Mouse (Mus musculus) heart, embryonic 16.5 days (tissue): ENCODE data around the gene Mmp19. TPM values are rescaled to one million over a fixed set of nuclear protein-coding genes. Genes with fewer than 3 reads are reported as not detected.

ENCODE experiments used
- polyA plus RNA-seq: library from polyadenylated mRNA; unstranded; fragments of >200 nt; fragmentation: Nextera tagmentation; extraction: Ambion mirVana; gene quantifications from 2 replicates; pipeline ENCODE4 v1.2.1, GENCODE M21; 2015

The Mmp19 gene
- polyA plus RNA-seq, 1 experiment from 2014 or later: 1.3 TPM

Other genes starting within 250 kb of the Mmp19 start
- 8.4 and 9.5 TPM in 2 replicates for gene Zc3h10, start 243.1 kb upstream of the Mmp19 start, polyA plus RNA-seq
- 1,776 and 2,205 TPM in 2 replicates for gene Rpl41, start 241.6 kb upstream of the Mmp19 start, polyA plus RNA-seq
- 125 and 150 TPM in 2 replicates for gene Pa2g4, start 224.9 kb upstream of the Mmp19 start, polyA plus RNA-seq
- gene Erbb3, start 201.3 kb upstream of the Mmp19 start, polyA plus RNA-seq: 3.9 and 5.4 TPM in 2 replicates
- 316 and 332 TPM in 2 replicates for gene Rps26, start 164.2 kb upstream of the Mmp19 start, polyA plus RNA-seq
- 1.1 and 1.5 TPM in 2 replicates for gene Ikzf4, start 144.9 kb upstream of the Mmp19 start, polyA plus RNA-seq
- gene Suox, start 116.8 kb upstream of the Mmp19 start, polyA plus RNA-seq: 15.0 and 15.3 TPM in 2 replicates
- gene Rab5b, start 94.6 kb upstream of the Mmp19 start, polyA plus RNA-seq: 69.8 and 73.5 TPM in 2 replicates
- 1.7 and 2.8 TPM in 2 replicates for gene Pmel, start 86.7 kb upstream of the Mmp19 start, polyA plus RNA-seq
- gene Cdk2, start 85.9 kb upstream of the Mmp19 start, polyA plus RNA-seq: 90.7 and 93.6 TPM in 2 replicates
- gene Dgka, start 46.1 kb upstream of the Mmp19 start, polyA plus RNA-seq: 9.5 and 12.3 TPM in 2 replicates
- gene Pym1, start 43.0 kb upstream of the Mmp19 start, polyA plus RNA-seq: 18.5 and 20.3 TPM in 2 replicates
- 40.3 and 42.2 TPM in 2 replicates for gene Dnajc14, start 13.2 kb downstream of the Mmp19 start, polyA plus RNA-seq
- 16.2 and 18.1 TPM in 2 replicates for gene Tmem198b, start 13.5 kb downstream of the Mmp19 start, polyA plus RNA-seq
- gene Sarnp, start 26.4 kb downstream of the Mmp19 start, polyA plus RNA-seq: 154 and 169 TPM in 2 replicates
- 41.4 and 43.0 TPM in 2 replicates for gene Ormdl2, start 30.7 kb downstream of the Mmp19 start, polyA plus RNA-seq
- 1.7 and 2.0 TPM in 2 replicates for gene Gdf11, start 100.8 kb downstream of the Mmp19 start, polyA plus RNA-seq
- 402 and 430 TPM in 2 replicates for gene Cd63, start 110.1 kb downstream of the Mmp19 start, polyA plus RNA-seq
- gene Rdh5, start 132.0 kb downstream of the Mmp19 start, polyA plus RNA-seq: 13.0 and 14.6 TPM in 2 replicates
- gene Bloc1s1, start 133.1 kb downstream of the Mmp19 start, polyA plus RNA-seq: 224 and 225 TPM in 2 replicates
- 10.3 and 11.9 TPM in 2 replicates for gene Itga7, start 142.9 kb downstream of the Mmp19 start, polyA plus RNA-seq
- 0.67 TPM in 1 of 2 replicates, not detected in the other for gene Mettl7b, start 170.1 kb downstream of the Mmp19 start, polyA plus RNA-seq
- not detected in 2 replicates for gene Olfr9, start 198.5 kb downstream of the Mmp19 start, polyA plus RNA-seq
- not detected in 2 replicates for gene Olfr763, start 219.9 kb downstream of the Mmp19 start, polyA plus RNA-seq
- not detected in 2 replicates for gene Olfr764-ps1, start 249.0 kb downstream of the Mmp19 start, polyA plus RNA-seq